In genomic region chr14:21052781-21053130, GRCm38 (mm10) we compare ENCODE assay signal across 8 mouse cellular contexts. TPM values are rescaled to one million over a fixed set of nuclear protein-coding genes. Genes with fewer than 3 reads are reported as not detected.
A peak's percentile ranks its signal among the peaks of the same experiment; 100 is the strongest.
DNase-seq lines count a peak whose midpoint lies in the region; ATAC-seq and TF ChIP-seq lines count a peak whose summit lies in the region.

No protein-coding gene starts in this region.

- DNase-seq in 416B (ENCODE audit: low read depth) = peak; percentile 85
- peak; percentile 66 for DNase-seq in MN1 (ENCODE audit: low spot score)
- peak; percentile 91 for DNase-seq in embryo, embryonic 11 days
- peak; percentile 85 to 88 for DNase-seq in heart, adult 18-20 months
- peak in 2 of 3 experiments; percentile 53 to 54 for DNase-seq in liver, embryonic 14.5 days (ENCODE audit: low read depth in 3 of 3, low spot score in 3 of 3)
- peak; percentile 86 for DNase-seq in neural tube, embryonic 11.5 days (ENCODE audit: low spot score)
- no peak for DNase-seq in spleen, adult 12 weeks (ENCODE audit: low spot score)

- no peaks in the 10 kb centered on the region for H3K4me1 ChIP-seq in intestine, postnatal 0 days (replicated peaks; ENCODE audit: control insufficient read depth, insufficient read depth, low read length)
- H3K4me1 ChIP-seq in liver, embryonic 14.5 days (replicated peaks; ENCODE audit: control insufficient read depth in 2 of 2, insufficient read depth in 2 of 2, low read length in 1 of 2) = peaks cover 3 to 8% of the 10 kb centered on the region in 2 experiments
- H3K4me1 ChIP-seq in neural tube, embryonic 11.5 days (ENCODE audit: control insufficient read depth, insufficient read depth, low read length) = peaks cover 2% of the 10 kb centered on the region; the same call in 1 of the 2 replicates

- H3K27ac ChIP-seq in intestine, postnatal 0 days (ENCODE audit: low read depth, low read length) = peak overlapping the region; percentile 93
- peak overlapping the region; percentile 72 for H3K27ac ChIP-seq in liver, embryonic 14.5 days
- peak overlapping the region; percentile 51 for H3K27ac ChIP-seq in neural tube, embryonic 11.5 days (ENCODE audit: low read depth, low read length)

- peak overlapping the region; percentile 86 for H3K4me3 ChIP-seq in intestine, postnatal 0 days (ENCODE audit: low read depth, low read length)
- H3K4me3 ChIP-seq in liver, embryonic 14.5 days (ENCODE audit: insufficient read depth in 1 of 2, low read depth in 2 of 2, low read length in 2 of 2) = peak overlapping the region; percentile 88 to 97
- H3K4me3 ChIP-seq in neural tube, embryonic 11.5 days (ENCODE audit: low read depth, low read length) = peak overlapping the region; percentile 87

- TF ChIP-seq EP300 in liver, embryonic 14.5 days (IDR thresholded peaks at IDR 0.05; ENCODE audit: low read depth) = no peak; the same call in 1 of the 2 replicates

- under 1% methylated on average over 25 of the region's 25 CpGs for WGBS in intestine, postnatal 0 days
- WGBS in liver, embryonic 14.5 days (ENCODE audit: insufficient replicate concordance) = under 1% methylated on average over 25 of the region's 25 CpGs
- under 1% methylated on average over 25 of the region's 25 CpGs for WGBS in neural tube, embryonic 11.5 days

- no peaks in the 10 kb centered on the region for H3K9me3 ChIP-seq in intestine, postnatal 0 days (ENCODE audit: control insufficient read depth)
- peaks cover 3% of the 10 kb centered on the region for H3K9me3 ChIP-seq in liver, embryonic 14.5 days (ENCODE audit: control insufficient read depth, low read length)
- no peaks in the 10 kb centered on the region for H3K9me3 ChIP-seq in neural tube, embryonic 11.5 days (ENCODE audit: control insufficient read depth, low read length)

- peak overlapping the region; percentile 89 for H3K4me2 ChIP-seq in intestine, postnatal 0 days (replicated peaks; ENCODE audit: low read depth)
- peak overlapping the region; percentile 84 for H3K4me2 ChIP-seq in liver, embryonic 14.5 days (ENCODE audit: low read depth)
- peak overlapping the region; percentile 93 for H3K4me2 ChIP-seq in neural tube, embryonic 11.5 days (ENCODE audit: low read depth)

- ATAC-seq in intestine, postnatal 0 days = peak; percentile 75
- ATAC-seq in liver, embryonic 14.5 days (ENCODE audit: insufficient read depth) = peak; percentile 59
- ATAC-seq in neural tube, embryonic 11.5 days (ENCODE audit: insufficient read depth, low FRiP score, low TSS enrichment) = peak; percentile 81

- TF ChIP-seq CTCF in intestine, postnatal 0 days (IDR thresholded peaks at IDR 0.05; ENCODE audit: low read depth) = peak; percentile 57
- peak; percentile 38; the same call in 1 of the 2 replicates for TF ChIP-seq CTCF in liver, embryonic 14.5 days (IDR thresholded peaks at IDR 0.05; ENCODE audit: low read depth)

- 0 out of 2 replicates have a peak, but pooled peaks cover 3% of the 10 kb centered on the region for H3K36me3 ChIP-seq in intestine, postnatal 0 days (ENCODE audit: control insufficient read depth, insufficient read depth)
- no peaks in the 10 kb centered on the region for H3K36me3 ChIP-seq in liver, embryonic 14.5 days (replicated peaks; ENCODE audit: control insufficient read depth, insufficient read depth, low read depth)
- no peaks in the 10 kb centered on the region for H3K36me3 ChIP-seq in neural tube, embryonic 11.5 days (ENCODE audit: control insufficient read depth, insufficient read depth, low read length)

- peak overlapping the region; percentile 77 for H3K9ac ChIP-seq in intestine, postnatal 0 days (ENCODE audit: low read depth, low read length)
- peak overlapping the region; percentile 70 for H3K9ac ChIP-seq in liver, embryonic 14.5 days (replicated peaks)
- peak overlapping the region; percentile 76 for H3K9ac ChIP-seq in neural tube, embryonic 11.5 days (ENCODE audit: low read length)

- H3K27me3 ChIP-seq in intestine, postnatal 0 days (replicated peaks; ENCODE audit: control insufficient read depth, insufficient read depth, low read length) = no peaks in the 10 kb centered on the region
- H3K27me3 ChIP-seq in liver, embryonic 14.5 days (ENCODE audit: control insufficient read depth, insufficient read depth, low read length) = no peaks in the 10 kb centered on the region
- no peaks in the 10 kb centered on the region for H3K27me3 ChIP-seq in neural tube, embryonic 11.5 days (ENCODE audit: control insufficient read depth, insufficient read depth, low read length)

RNA-seq across cellular contexts. Expression of gene Adk, which starts 0.4 kb away (rescaled TPM):
- 100 to 1,000 TPM; 228 to 242 TPM for total RNA-seq in heart, adult 18-20 months (2021)
- 240 and 254 TPM in 2 replicates for polyA plus RNA-seq in intestine, postnatal 0 days (2015; fragmentation: Nextera tagmentation; extraction: Ambion mirVana)
- 43.2 and 56.9 TPM in 2 replicates for polyA plus RNA-seq in liver, embryonic 14.5 days (2012; rRNA removed)
- 172 and 180 TPM in 2 replicates for polyA plus RNA-seq in liver, embryonic 14.5 days (2014; fragmentation: Nextera tagmentation; extraction: Ambion mirVana)
- 106 and 118 TPM in 2 replicates for polyA plus RNA-seq in neural tube, embryonic 11.5 days (2014; fragmentation: Nextera tagmentation; extraction: Ambion mirVana)

RNA-seq across cellular contexts. Expression of gene Ap3m1, which starts 0.4 kb away (rescaled TPM):
- total RNA-seq in heart, adult 18-20 months (2021) = 10 to 100 TPM; 48.1 to 48.8 TPM
- 58.8 and 60.0 TPM in 2 replicates for polyA plus RNA-seq in intestine, postnatal 0 days (2015; fragmentation: Nextera tagmentation; extraction: Ambion mirVana)
- polyA plus RNA-seq in liver, embryonic 14.5 days (2012; rRNA removed) = 11.7 and 22.3 TPM in 2 replicates
- polyA plus RNA-seq in liver, embryonic 14.5 days (2014; fragmentation: Nextera tagmentation; extraction: Ambion mirVana) = 40.4 and 41.4 TPM in 2 replicates
- polyA plus RNA-seq in neural tube, embryonic 11.5 days (2014; fragmentation: Nextera tagmentation; extraction: Ambion mirVana) = 127 and 132 TPM in 2 replicates
